Mouse (Mus musculus) MEL (cell line): Measurements from ENCODE around the gene Cpsf2. TPM values are rescaled to one million over a fixed set of nuclear protein-coding genes. Genes with fewer than 3 reads are reported as not detected.

Source experiments
- DNase-seq: peaks from one replicate; pipeline ENCODE4 v3.0.0; 2011; ENCODE audit warnings: low read depth, low spot score
- H3K27ac ChIP-seq: 2 replicates; pipeline ENCODE4 v1.5.1; 2012; ENCODE audit warnings: low read depth, mild to moderate bottlenecking, control low read depth, low read length, moderate library complexity; ENCODE audit not compliant: control insufficient read depth
- H3K27me3 ChIP-seq, 2 experiments: fragments of 150-350 bp in 1 of 2; sonication (generic) in 1 of 2; 2 replicates each; pipeline ENCODE4 v1.6.1; 2012; ENCODE audit warnings: low read length in 2 of 2, mild to moderate bottlenecking in 2 of 2, improper control_type of control experiment in 1 of 2, moderate library complexity in 1 of 2; ENCODE audit not compliant: insufficient read depth in 2 of 2, control insufficient read depth in 1 of 2
- H3K36me3 ChIP-seq, 2 experiments: 2 replicates each; pipeline ENCODE4 v1.6.1; 2012 to 2014; ENCODE audit warnings: low read length in 2 of 2, improper control_type of control experiment in 1 of 2, inconsistent platforms in 1 of 2, mild to moderate bottlenecking in 1 of 2; ENCODE audit not compliant: insufficient read depth in 2 of 2, control insufficient read depth in 1 of 2
- H3K4me1 ChIP-seq, 2 experiments: fragments of 150-350 bp in 1 of 2; sonication (generic) in 1 of 2; 2 replicates each; pipeline ENCODE4 v1.6.1; 2012; ENCODE audit warnings: low read length in 2 of 2, improper control_type of control experiment in 1 of 2, mild to moderate bottlenecking in 1 of 2; ENCODE audit not compliant: insufficient read depth in 2 of 2, control insufficient read depth in 1 of 2
- H3K4me3 ChIP-seq, 2 experiments: fragments of 150-350 bp in 1 of 2; sonication (generic) in 1 of 2; 2 replicates each; pipeline ENCODE4 v1.5.1; 2012; ENCODE audit warnings: low read depth in 2 of 2, low read length in 2 of 2, mild to moderate bottlenecking in 2 of 2, moderate library complexity in 2 of 2, control low read depth in 1 of 2, improper control_type of control experiment in 1 of 2; ENCODE audit not compliant: control insufficient read depth in 1 of 2, insufficient read depth in 1 of 2
- H3K79me2 ChIP-seq: 2 replicates; pipeline ENCODE4 v1.6.1; 2012; ENCODE audit warnings: mild to moderate bottlenecking, low read length, moderate library complexity; ENCODE audit not compliant: control insufficient read depth, poor library complexity, insufficient read depth
- H3K9ac ChIP-seq: 2 replicates; pipeline ENCODE4 v1.6.1; 2012; ENCODE audit warnings: low read depth, mild to moderate bottlenecking, control low read depth, low read length, moderate library complexity; ENCODE audit not compliant: control insufficient read depth, poor library complexity, severe bottlenecking
- H3K9me3 ChIP-seq: fragments of 150-350 bp; sonication (generic); replicated peaks from 2 replicates; pipeline ENCODE4 v1.6.1; 2012; ENCODE audit warnings: mild to moderate bottlenecking, low read length, improper control_type of control experiment, moderate library complexity; ENCODE audit not compliant: insufficient read depth
- BHLHE40 ChIP-seq: IDR thresholded peaks from 2 replicates; pipeline ENCODE4 v1.6.1; 2012; ENCODE audit warnings: low read depth, mild to moderate bottlenecking, inconsistent platforms, low read length, improper control_type of control experiment, borderline replicate concordance
- CHD1 ChIP-seq: IDR thresholded peaks from 2 replicates; pipeline ENCODE4 v1.6.1; 2012; ENCODE audit warnings: low read depth, mild to moderate bottlenecking, inconsistent platforms, low read length, improper control_type of control experiment
- CHD2 ChIP-seq: IDR thresholded peaks from 2 replicates; pipeline ENCODE4 v1.6.1; 2011; ENCODE audit warnings: low read length, improper control_type of control experiment
- CTCF ChIP-seq, 3 experiments: IDR thresholded peaks in 2 of 3; conservative IDR thresholded peaks in 1 of 3; 2 replicates each; pipeline ENCODE4 v1.5.1; 2011 to 2012; ENCODE audit warnings: low read length in 3 of 3, low read depth in 2 of 3, mild to moderate bottlenecking in 2 of 3, improper control_type of control experiment in 1 of 3, inconsistent platforms in 1 of 3, mixed read lengths in 1 of 3, moderate library complexity in 1 of 3; ENCODE audit not compliant: control insufficient read depth in 1 of 3, insufficient read depth in 1 of 3, poor library complexity in 1 of 3, severe bottlenecking in 1 of 3
- E2F4 ChIP-seq: IDR thresholded peaks from 2 replicates; pipeline ENCODE4 v1.6.1; 2011; ENCODE audit warnings: low read depth, low read length, improper control_type of control experiment, borderline replicate concordance
- ELF1 ChIP-seq: IDR thresholded peaks from 2 replicates; pipeline ENCODE4 v1.6.1; 2014; ENCODE audit warnings: low read depth, mild to moderate bottlenecking, inconsistent platforms, low read length, improper control_type of control experiment, moderate library complexity
- EP300 ChIP-seq, 2 experiments: IDR thresholded peaks; 2 replicates each; pipeline ENCODE4 v1.6.1; 2011; ENCODE audit warnings: improper control_type of control experiment in 2 of 2, low read length in 2 of 2, low read depth in 1 of 2, mild to moderate bottlenecking in 1 of 2
- ETS1 ChIP-seq: IDR thresholded peaks from 2 replicates; pipeline ENCODE4 v1.6.1; 2012; ENCODE audit warnings: low read depth, mild to moderate bottlenecking, inconsistent platforms, low read length, improper control_type of control experiment, moderate library complexity
- GABPA ChIP-seq: IDR thresholded peaks from 2 replicates; pipeline ENCODE4 v1.6.1; 2012; ENCODE audit warnings: low read depth, mild to moderate bottlenecking, inconsistent platforms, low read length, improper control_type of control experiment, moderate library complexity
- GATA1 ChIP-seq: IDR thresholded peaks from 2 replicates; pipeline ENCODE4 v1.6.1; 2011; ENCODE audit warnings: low read depth, low read length, improper control_type of control experiment
- HCFC1 ChIP-seq: IDR thresholded peaks from 2 replicates; pipeline ENCODE4 v1.6.1; 2012; ENCODE audit warnings: low read depth, mild to moderate bottlenecking, inconsistent platforms, low read length, improper control_type of control experiment, moderate library complexity
- JUND ChIP-seq: IDR thresholded peaks from 2 replicates; pipeline ENCODE4 v1.6.1; 2011; ENCODE audit warnings: low read depth, mild to moderate bottlenecking, improper control_type of control experiment, low read length
- KAT2A ChIP-seq: conservative IDR thresholded peaks from 2 replicates; pipeline ENCODE4 v1.6.1; 2012; ENCODE audit warnings: low read depth, low read length, improper control_type of control experiment, inconsistent platforms
- MAX ChIP-seq: IDR thresholded peaks from 2 replicates; pipeline ENCODE4 v1.6.1; 2011; ENCODE audit warnings: low read length, improper control_type of control experiment
- MAZ ChIP-seq: IDR thresholded peaks from 2 replicates; pipeline ENCODE4 v1.6.1; 2012; ENCODE audit warnings: low read depth, mild to moderate bottlenecking, inconsistent platforms, low read length, improper control_type of control experiment
- MEF2A ChIP-seq: IDR thresholded peaks from 2 replicates; pipeline ENCODE4 v1.6.1; 2014; ENCODE audit warnings: low read depth, mild to moderate bottlenecking, inconsistent platforms, low read length, improper control_type of control experiment; ENCODE audit not compliant: poor library complexity, insufficient replicate concordance, severe bottlenecking; ENCODE audit errors: extremely low read depth
- MXI1 ChIP-seq: IDR thresholded peaks from 2 replicates; pipeline ENCODE4 v1.6.1; 2011; ENCODE audit warnings: mild to moderate bottlenecking, low read depth, low read length, improper control_type of control experiment
- MYB ChIP-seq: IDR thresholded peaks from 2 replicates; pipeline ENCODE4 v1.6.1; 2011; ENCODE audit warnings: mild to moderate bottlenecking, low read depth, low read length, improper control_type of control experiment
- MYC ChIP-seq: IDR thresholded peaks from 2 replicates; pipeline ENCODE4 v1.6.1; 2011; ENCODE audit warnings: low read depth, mild to moderate bottlenecking, low read length, improper control_type of control experiment, moderate library complexity
- NELFE ChIP-seq: IDR thresholded peaks from 2 replicates; pipeline ENCODE4 v1.6.1; 2011; ENCODE audit warnings: low read depth, low read length, improper control_type of control experiment
- NRF1 ChIP-seq: IDR thresholded peaks from 2 replicates; pipeline ENCODE4 v1.6.1; 2014; ENCODE audit warnings: low read depth, mild to moderate bottlenecking, inconsistent platforms, low read length, improper control_type of control experiment, moderate library complexity; ENCODE audit not compliant: poor library complexity, insufficient read depth, severe bottlenecking
- POLR2A ChIP-seq, 2 experiments: IDR thresholded peaks; 2 replicates each; pipeline ENCODE4 v1.6.1; 2011 to 2012; ENCODE audit warnings: low read length in 2 of 2, mild to moderate bottlenecking in 2 of 2, control low read depth in 1 of 2, improper control_type of control experiment in 1 of 2, low read depth in 1 of 2, moderate library complexity in 1 of 2; ENCODE audit not compliant: control insufficient read depth in 1 of 2, insufficient read depth in 1 of 2, poor library complexity in 1 of 2
- POLR2AphosphoS2 ChIP-seq: IDR thresholded peaks from 2 replicates; pipeline ENCODE4 v1.6.1; 2011; ENCODE audit warnings: low read length, improper control_type of control experiment
- POLR2AphosphoS5 ChIP-seq: IDR thresholded peaks from 2 replicates; pipeline ENCODE4 v1.6.1; 2012; ENCODE audit warnings: low read depth, borderline replicate concordance, mild to moderate bottlenecking, inconsistent platforms, low read length, moderate library complexity, mixed read lengths
- RAD21 ChIP-seq: IDR thresholded peaks from 2 replicates; pipeline ENCODE4 v1.6.1; 2011; ENCODE audit warnings: mild to moderate bottlenecking, low read depth, low read length, improper control_type of control experiment
- RCOR1 ChIP-seq: IDR thresholded peaks from 2 replicates; pipeline ENCODE4 v1.6.1; 2012; ENCODE audit warnings: low read depth, mild to moderate bottlenecking, inconsistent platforms, low read length, improper control_type of control experiment
- SIN3A ChIP-seq: IDR thresholded peaks from 2 replicates; pipeline ENCODE4 v1.6.1; 2012; ENCODE audit warnings: low read length, improper control_type of control experiment, inconsistent platforms
- SMC3 ChIP-seq: IDR thresholded peaks from 2 replicates; pipeline ENCODE4 v1.6.1; 2011; ENCODE audit warnings: low read depth, low read length, improper control_type of control experiment
- TAL1 ChIP-seq: IDR thresholded peaks from 2 replicates; pipeline ENCODE4 v1.6.1; 2012; ENCODE audit warnings: mild to moderate bottlenecking, inconsistent platforms, low read length, moderate library complexity, mixed read lengths
- TBP ChIP-seq: IDR thresholded peaks from 2 replicates; pipeline ENCODE4 v1.8.0; 2011; ENCODE audit warnings: low read depth, low read length, improper control_type of control experiment
- TCF12 ChIP-seq: IDR thresholded peaks from 2 replicates; pipeline ENCODE4 v1.6.1; 2014; ENCODE audit warnings: low read depth, mild to moderate bottlenecking, inconsistent platforms, low read length, improper control_type of control experiment, moderate library complexity
- UBTF ChIP-seq: IDR thresholded peaks from 2 replicates; pipeline ENCODE4 v1.6.1; 2012; ENCODE audit warnings: low read depth, mild to moderate bottlenecking, inconsistent platforms, low read length, improper control_type of control experiment, moderate library complexity, borderline replicate concordance; ENCODE audit not compliant: insufficient read depth
- USF2 ChIP-seq, 2 experiments: IDR thresholded peaks; 2 replicates each; pipeline ENCODE4 v1.6.1; 2011 to 2012; ENCODE audit warnings: improper control_type of control experiment in 2 of 2, low read length in 2 of 2, borderline replicate concordance in 1 of 2, inconsistent platforms in 1 of 2, low read depth in 1 of 2, mild to moderate bottlenecking in 1 of 2; ENCODE audit not compliant: insufficient read depth in 1 of 2
- ZC3H11A ChIP-seq: IDR thresholded peaks from 2 replicates; pipeline ENCODE4 v1.6.1; 2012; ENCODE audit warnings: low read depth, mild to moderate bottlenecking, inconsistent platforms, low read length, improper control_type of control experiment
- ZMIZ1 ChIP-seq: IDR thresholded peaks from 2 replicates; pipeline ENCODE4 v1.6.1; 2012; ENCODE audit warnings: low read depth, mild to moderate bottlenecking, inconsistent platforms, low read length, improper control_type of control experiment, moderate library complexity
- ZNF384 ChIP-seq: IDR thresholded peaks from 2 replicates; pipeline ENCODE4 v1.6.1; 2012; ENCODE audit warnings: low read depth, mild to moderate bottlenecking, inconsistent platforms, low read length, improper control_type of control experiment
- polyA plus RNA-seq, 2 experiments: library from polyadenylated mRNA; stranded (reverse) in 1 of 2; unstranded in 1 of 2; fragments of >175 nt in 1 of 2; fragments of >200 nt in 1 of 2; gene quantifications; 2 replicates each; pipeline versions ENCODE4 v1.2.1 to v1.2.4; 2012; ENCODE audit warnings: low replicate concordance in 2 of 2, low read depth in 1 of 2; ENCODE audit not compliant: insufficient read length in 2 of 2, insufficient read depth in 1 of 2, missing spikeins in 1 of 2
- total RNA-seq: library from RNA; depleted of rRNA; stranded (reverse); fragments of 300-350 nt; gene quantifications from 2 replicates; pipeline ENCODE4 v1.2.3, GENCODE M21; 2012

Gene Cpsf2
- total and polyA plus RNA-seq, 3 experiments = 52.1 to 109 (median 56.9) TPM

GRCm38 (mm10) chr12:101979213-101979750, 3.5 kb downstream of the Cpsf2 start:
- peaks cover 48% of the 10 kb centered on the region for H3K79me2 ChIP-seq
- no peak for TF ChIP-seq ZMIZ1
- no peak for TF ChIP-seq GABPA
- TF ChIP-seq MAX = 0 out of 2 replicates have a peak, but pooled peaks have one; percentile 17
- TF ChIP-seq POLR2A (IDR thresholded peaks at IDR 0.05; ENCODE audit: control insufficient read depth in 1 of 2, insufficient read depth in 1 of 2, low read depth in 1 of 2, low read length in 2 of 2, poor library complexity in 1 of 2) = no peak; a peak in 1 of 4 replicates
- TF ChIP-seq USF2 (IDR thresholded peaks at IDR 0.05; ENCODE audit: borderline replicate concordance in 1 of 2, insufficient read depth in 1 of 2, low read depth in 1 of 2, low read length in 2 of 2) = no peak
- peak; percentile 68 for TF ChIP-seq TCF12
- no peak for TF ChIP-seq MEF2A
- TF ChIP-seq SIN3A = peak; percentile 88
- no peak for TF ChIP-seq ZC3H11A
- no peak for TF ChIP-seq SMC3
- TF ChIP-seq MXI1 = peak; percentile 66
- TF ChIP-seq CHD2 = no peak
- TF ChIP-seq NRF1 = no peak
- no peak for TF ChIP-seq JUND
- peak; percentile 51; the same call in 1 of the 2 replicates for TF ChIP-seq POLR2AphosphoS2
- peak; percentile 79 for TF ChIP-seq GATA1
- TF ChIP-seq RCOR1 = 0 out of 2 replicates have a peak, but pooled peaks have one; percentile 35
- 0 out of 2 replicates have a peak, but pooled peaks have one; percentile 79 for TF ChIP-seq CHD1
- TF ChIP-seq ZNF384 = peak; percentile 97
- no peak for TF ChIP-seq POLR2AphosphoS5
- no peak for TF ChIP-seq BHLHE40
- peak; percentile 81 for TF ChIP-seq MYB
- TF ChIP-seq ELF1 = no peak
- peak; percentile 47; the same call in 1 of the 2 replicates for TF ChIP-seq MYC
- peak; percentile 50 for TF ChIP-seq NELFE
- TF ChIP-seq EP300 (IDR thresholded peaks at IDR 0.05; ENCODE audit: low read depth in 1 of 2, low read length in 2 of 2) = peak; percentile 91 to 93
- TF ChIP-seq E2F4 = no peak
- 0 out of 2 replicates have a peak, but pooled peaks have one; percentile 57 for TF ChIP-seq UBTF
- TF ChIP-seq HCFC1 = peak; percentile 80
- TF ChIP-seq CTCF (IDR thresholded peaks at IDR 0.05 in 2 of 3, conservative IDR thresholded peaks at IDR 0.05 in 1 of 3; ENCODE audit: control insufficient read depth in 1 of 3, insufficient read depth in 1 of 3, low read depth in 2 of 3, low read length in 3 of 3, poor library complexity in 1 of 3, severe bottlenecking in 1 of 3) = no peak
- peak; percentile 59 for TF ChIP-seq TAL1
- peak; percentile 93 for TF ChIP-seq ETS1
- no peak; the same call in 1 of the 2 replicates for TF ChIP-seq KAT2A
- TF ChIP-seq MAZ = no peak
- peak; percentile 75 for TF ChIP-seq TBP
- no peak for TF ChIP-seq RAD21
- TF ChIP-seq, all 39 proteins: peak for 18
- Histone ChIP-seq H3K4me3 (peak overlapping the region; percentile 42 to 43), H3K27ac (peak overlapping the region; percentile 100), H3K36me3 (peaks cover 9 to 47% of the 10 kb centered on the region in 2 experiments), H3K27me3 (no peaks in the 10 kb centered on the region), H3K4me1 (peaks cover 17 to 30% of the 10 kb centered on the region in 2 experiments), H3K9ac (peak overlapping the region; percentile 96), H3K9me3 (no peaks in the 10 kb centered on the region)
- peak; percentile 93 for DNase-seq
